In the genomic region with DNA sequence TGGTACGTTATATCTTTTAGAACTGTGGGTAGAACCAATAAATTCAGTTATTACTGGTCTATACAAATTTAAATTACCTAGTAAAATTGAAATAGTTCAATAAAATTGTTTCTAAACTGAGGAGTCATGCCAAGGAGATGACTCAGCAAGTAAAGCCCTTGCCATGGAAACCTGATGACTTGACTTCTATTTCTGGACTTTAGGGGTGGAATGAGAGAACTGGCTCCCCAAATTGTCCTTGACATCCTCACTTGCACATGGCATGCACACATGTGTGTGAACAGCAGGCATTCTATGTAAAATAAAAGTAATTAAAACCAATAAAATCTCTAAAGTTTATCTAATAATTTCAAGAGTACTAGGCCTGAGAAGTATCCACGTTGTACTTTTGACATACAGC, we compare ENCODE assay signal across 16 mouse cellular contexts.
DNase-seq lines count a peak whose midpoint lies in the region; ATAC-seq lines count a peak whose summit lies in the region.
"Had no signal": no experiment of that assay in that cellular context is flagged by ENCODE, and none has a peak within 500 bp of the region (broad histone marks: within the 10 kb centered on the region; RNA-seq: fewer than 3 reads in every experiment).

No protein-coding gene starts in this region.

- no peak overlapping the region for H3K4me2 ChIP-seq in forebrain, embryonic 13.5 days
- no peak overlapping the region for H3K4me2 ChIP-seq in forebrain, embryonic 11.5 days (ENCODE audit: low read depth, low read length, severe bottlenecking)
- H3K4me2 ChIP-seq: liver, embryonic 13.5 days; midbrain, embryonic 12.5 days had no signal

- H3K27me3 ChIP-seq in forebrain, embryonic 13.5 days = no peaks in the 10 kb centered on the region
- no peaks in the 10 kb centered on the region for H3K27me3 ChIP-seq in forebrain, embryonic 11.5 days (ENCODE audit: control insufficient read depth, insufficient read depth, low read length)
- H3K27me3 ChIP-seq: liver, embryonic 13.5 days; midbrain, embryonic 12.5 days had no signal

- no peaks in the 10 kb centered on the region for H3K4me1 ChIP-seq in forebrain, embryonic 13.5 days
- H3K4me1 ChIP-seq in forebrain, embryonic 11.5 days (replicated peaks; ENCODE audit: control insufficient read depth, insufficient read depth, low read length) = no peaks in the 10 kb centered on the region
- H3K4me1 ChIP-seq: midbrain, embryonic 12.5 days had no signal

- intact Hi-C loops in heart, postnatal 25 days (cut with DNase I) = no loop called here

- no peak for ATAC-seq in forebrain, embryonic 13.5 days
- ATAC-seq in forebrain, embryonic 11.5 days (replicated peaks; ENCODE audit: low FRiP score) = no peak
- ATAC-seq: forebrain, embryonic 14.5 days; hindbrain, postnatal 0 days had no signal

- no peak overlapping the region for H3K4me3 ChIP-seq in forebrain, embryonic 13.5 days
- no peak overlapping the region for H3K4me3 ChIP-seq in forebrain, embryonic 11.5 days (ENCODE audit: low read depth, low read length)
- H3K4me3 ChIP-seq: liver, embryonic 13.5 days; midbrain, embryonic 12.5 days had no signal

- H3K36me3 ChIP-seq in forebrain, embryonic 13.5 days (ENCODE audit: poor library complexity, severe bottlenecking) = no peaks in the 10 kb centered on the region
- H3K36me3 ChIP-seq in forebrain, embryonic 11.5 days (ENCODE audit: control insufficient read depth, insufficient read depth, low read length) = no peaks in the 10 kb centered on the region
- H3K36me3 ChIP-seq: liver, embryonic 13.5 days; midbrain, embryonic 12.5 days had no signal

- no peak overlapping the region for H3K27ac ChIP-seq in forebrain, embryonic 13.5 days
- H3K27ac ChIP-seq in forebrain, embryonic 11.5 days (ENCODE audit: low read depth, low read length) = no peak overlapping the region
- H3K27ac ChIP-seq: hindbrain, postnatal 0 days; liver, embryonic 13.5 days; midbrain, embryonic 12.5 days had no signal

- 88% methylated on average over 2 of the region's 2 CpGs for WGBS in forebrain, embryonic 13.5 days
- 89% methylated on average over 2 of the region's 2 CpGs for WGBS in forebrain, embryonic 11.5 days

- no peaks in the 10 kb centered on the region for H3K9me3 ChIP-seq in forebrain, embryonic 13.5 days (replicated peaks)
- H3K9me3 ChIP-seq in forebrain, embryonic 11.5 days (ENCODE audit: control insufficient read depth, low read length) = no peaks in the 10 kb centered on the region
- H3K9me3 ChIP-seq: liver, embryonic 13.5 days; midbrain, embryonic 12.5 days had no signal

- H3K9ac ChIP-seq in forebrain, embryonic 13.5 days = no peak overlapping the region
- no peak overlapping the region for H3K9ac ChIP-seq in forebrain, embryonic 11.5 days (ENCODE audit: low read length)
- H3K9ac ChIP-seq: liver, embryonic 13.5 days; midbrain, embryonic 12.5 days had no signal

- DNase-seq in heart, adult 8-10 months (ENCODE audit: low spot score) = peak; percentile 22
- no peak for DNase-seq in heart, postnatal 25 days (ENCODE audit: low spot score)
- peak; percentile 44 for DNase-seq in 3T3-L1 (ENCODE audit: low read depth, low spot score)
- DNase-seq in 416B (ENCODE audit: low read depth) = peak; percentile 60
- DNase-seq in brain, adult 2 months (ENCODE audit: low read depth, low spot score) = peak; percentile 73
- DNase-seq in forebrain, embryonic 11.5 days (ENCODE audit: low spot score) = no peak
- DNase-seq: cerebellum, adult 9-11 months; gastrocnemius, postnatal 14 days; kidney, adult 2 months; liver, embryonic 13.5 days; right cerebral cortex, postnatal 25 days; thymus, postnatal 25 days had no signal

Comparison
In these comparisons a context has a peak if more than half of its experiments do, and no peak if none do; other contexts are left out.
1. DNase-seq: peak in heart, adult 8-10 months (single experiment), 3T3-L1 (single experiment), 416B (single experiment) and brain, adult 2 months (single experiment); none in heart, postnatal 25 days (single experiment) and forebrain, embryonic 11.5 days (single experiment).